Mouse (Mus musculus): Measurements from ENCODE around the gene Usp53.

The Usp53 gene

DNA sequence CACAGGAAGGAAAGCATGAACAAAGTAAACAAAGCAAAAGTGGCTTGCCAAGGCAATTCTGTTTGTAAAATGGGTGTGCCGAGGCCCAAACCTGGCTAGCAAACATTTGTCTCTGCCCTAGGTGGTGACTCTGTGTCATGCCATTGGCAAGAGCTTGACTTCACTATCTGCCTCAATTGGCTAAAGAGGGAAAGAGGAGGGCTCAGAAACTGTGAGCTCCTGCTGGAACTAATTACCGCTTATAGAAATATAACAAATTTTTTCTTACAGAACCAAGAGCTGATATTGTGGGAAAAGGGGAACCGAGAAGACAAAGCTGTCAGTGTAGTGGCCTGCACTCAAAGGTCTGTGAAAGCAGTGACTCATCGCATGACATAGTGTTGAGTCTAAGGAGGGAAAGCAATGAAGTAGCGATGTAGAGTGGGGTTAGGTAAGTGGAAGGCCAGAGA is 95.9 kb downstream of the Usp53 start:
- DNase-seq (ENCODE audit: extremely low spot score, low read depth, low spot score): no peak

DNA sequence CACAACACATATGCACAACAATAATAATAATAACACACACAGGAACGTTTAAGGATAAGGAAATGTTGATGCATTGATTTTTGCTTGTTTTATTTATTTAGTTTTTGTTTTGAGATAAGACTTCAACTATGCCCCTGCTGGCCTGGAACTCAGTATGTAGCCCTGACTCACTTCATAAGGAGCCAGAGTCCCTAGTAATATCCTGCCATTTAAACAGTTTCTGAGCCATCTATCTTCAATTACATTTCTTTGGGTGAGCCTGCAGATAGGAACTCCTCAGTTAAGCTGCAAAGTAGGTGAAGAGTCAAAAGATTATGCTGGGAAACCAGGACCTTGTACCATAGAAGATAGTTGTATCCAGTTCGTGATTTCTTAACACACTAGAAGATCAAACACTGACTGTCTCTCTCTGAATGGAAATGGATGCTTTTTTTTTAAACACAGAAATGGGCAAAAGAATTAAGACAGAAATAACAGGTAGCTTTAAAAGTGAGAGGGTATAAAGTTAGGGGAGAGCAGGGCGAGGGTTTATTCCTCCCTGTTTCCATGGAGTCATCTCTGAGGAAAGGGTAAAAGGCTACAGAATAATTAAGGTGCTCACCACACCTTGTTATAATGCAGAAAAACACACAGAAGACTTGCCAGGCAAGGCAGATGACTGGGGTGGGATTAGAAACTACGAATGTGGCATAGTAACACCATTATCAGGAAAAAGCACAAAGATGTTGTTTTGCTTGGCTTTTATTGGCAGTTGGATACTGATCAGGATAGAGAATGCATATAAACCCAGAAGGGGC is 96.6 kb downstream of the Usp53 start:
- DNase-seq (ENCODE audit: extremely low spot score, low read depth, low spot score): no peak

All from hindlimb bud, embryonic 11.5 days (tissue).